Mouse (Mus musculus) midbrain, embryonic 12.5 days (tissue): Measurements from ENCODE around the gene B3gnt6. TPM values are rescaled to one million over a fixed set of nuclear protein-coding genes. Genes with fewer than 3 reads are reported as not detected.
"Not testable (repeated sequence)": the region's sequence is repeated elsewhere in the genome, so short reads cannot be mapped to it uniquely, and the experiment has no call there.

ENCODE experiments used
- ATAC-seq: fragments of 200-750 bp; cut with Nextera tagmentation; 2 replicates; pipeline ENCODE4 v1.8.0; 2017; ENCODE audit warnings: low read depth, moderate TSS enrichment, moderate library complexity; ENCODE audit not compliant: low FRiP score
- H3K27ac ChIP-seq: fragments of 300-500 bp; sonication (generic); replicated peaks from 2 replicates; pipeline ENCODE4 v1.5.1; 2016; ENCODE audit warnings: mild to moderate bottlenecking
- H3K27me3 ChIP-seq: fragments of 300-500 bp; sonication (generic); 2 replicates; pipeline ENCODE4 v1.6.1; 2016; ENCODE audit warnings: mild to moderate bottlenecking
- H3K36me3 ChIP-seq: fragments of 300-500 bp; sonication (generic); 2 replicates; pipeline ENCODE4 v1.6.1; 2016
- H3K4me1 ChIP-seq: fragments of 300-500 bp; sonication (generic); 2 replicates; pipeline ENCODE4 v1.6.1; 2016
- H3K4me2 ChIP-seq: fragments of 300-500 bp; sonication (generic); replicated peaks from 2 replicates; pipeline ENCODE4 v1.6.1; 2016; ENCODE audit warnings: mild to moderate bottlenecking, moderate library complexity
- H3K4me3 ChIP-seq: fragments of 300-500 bp; sonication (generic); 2 replicates; pipeline ENCODE4 v1.5.1; 2016; ENCODE audit warnings: mild to moderate bottlenecking
- H3K9ac ChIP-seq: fragments of 300-500 bp; sonication (generic); replicated peaks from 2 replicates; pipeline ENCODE4 v1.6.1; 2016; ENCODE audit warnings: mild to moderate bottlenecking, moderate library complexity
- H3K9me3 ChIP-seq: fragments of 300-500 bp; sonication (generic); 2 replicates; pipeline ENCODE4 v1.6.1; 2016; ENCODE audit warnings: mild to moderate bottlenecking
- WGBS: fragments of 180-500 bp; shearing (Covaris S2); methylation state at CpG from one replicate; pipeline ENCODE4 v1.1.7; 2016; 5-methylcytosine and 5-hydroxymethylcytosine counted together
- polyA plus RNA-seq: library from polyadenylated mRNA; unstranded; fragments of >200 nt; fragmentation: Nextera tagmentation; extraction: Ambion mirVana; gene quantifications from 2 replicates; pipeline ENCODE4 v1.2.1, GENCODE M21; 2016

The B3gnt6 gene
- polyA plus RNA-seq, 1 experiment from 2014 or later, result not detected

DNA sequence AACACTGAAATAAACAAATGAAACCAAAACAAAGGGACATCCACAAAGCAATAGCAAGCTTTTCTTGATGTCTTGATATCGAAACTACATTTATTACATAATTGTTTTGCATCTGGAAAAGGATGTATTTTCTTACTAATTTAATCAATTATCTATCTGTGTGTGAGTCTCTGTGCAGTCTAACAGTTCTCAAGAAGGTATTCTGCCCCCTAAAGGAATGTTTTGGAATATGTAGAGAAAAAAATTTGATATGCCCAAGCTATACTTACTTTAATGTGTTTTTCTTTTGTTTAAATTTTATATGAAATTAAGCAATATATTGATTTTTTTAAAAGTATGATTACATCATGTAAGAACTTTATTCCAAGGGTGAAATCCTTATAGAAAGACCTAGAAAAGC, 8.7 kb downstream of the B3gnt6 start:
- peaks cover 33% of the 10 kb centered on the region for H3K4me1 ChIP-seq
- H3K9ac ChIP-seq, result no peak overlapping the region
- 91% methylated on average over 1 of the region's 1 CpGs for WGBS
- peaks cover 69% of the 10 kb centered on the region for H3K27me3 ChIP-seq
- no peak for ATAC-seq
- no peak overlapping the region for H3K4me3 ChIP-seq
- H3K4me2 ChIP-seq, result no peak overlapping the region
- no peak overlapping the region for H3K27ac ChIP-seq
- no peaks in the 10 kb centered on the region for H3K9me3 ChIP-seq
- no peaks in the 10 kb centered on the region for H3K36me3 ChIP-seq

DNA sequence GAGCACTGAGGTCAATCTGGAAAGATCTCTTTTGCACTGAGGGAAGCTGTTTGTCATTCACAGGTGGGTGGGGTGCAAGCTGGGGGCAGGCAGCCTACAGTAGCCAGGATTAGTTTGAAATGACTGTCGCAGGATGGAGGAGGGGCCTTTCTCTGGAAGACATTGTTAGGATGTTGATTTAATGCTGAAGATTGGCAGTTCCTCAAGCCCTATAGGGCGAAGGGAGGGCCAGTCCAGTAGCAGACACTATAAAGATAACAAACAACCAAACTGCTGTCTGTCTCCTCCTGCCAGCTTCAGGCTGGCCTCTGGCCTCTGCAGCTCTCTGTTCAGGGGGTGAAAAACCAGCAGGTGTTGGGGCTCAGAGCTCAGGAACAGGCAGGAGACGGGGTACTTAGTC, 9.5 kb downstream of the B3gnt6 start:
- H3K9me3 ChIP-seq, result no peaks in the 10 kb centered on the region
- H3K36me3 ChIP-seq, result no peaks in the 10 kb centered on the region
- no peak overlapping the region for H3K4me3 ChIP-seq
- no peak overlapping the region for H3K9ac ChIP-seq
- no peak overlapping the region for H3K27ac ChIP-seq
- peaks cover 33% of the 10 kb centered on the region for H3K4me1 ChIP-seq
- ATAC-seq, result no peak
- peaks cover 67% of the 10 kb centered on the region for H3K27me3 ChIP-seq
- no peak overlapping the region for H3K4me2 ChIP-seq
- 57% methylated on average over 3 of the region's 3 CpGs for WGBS

DNA sequence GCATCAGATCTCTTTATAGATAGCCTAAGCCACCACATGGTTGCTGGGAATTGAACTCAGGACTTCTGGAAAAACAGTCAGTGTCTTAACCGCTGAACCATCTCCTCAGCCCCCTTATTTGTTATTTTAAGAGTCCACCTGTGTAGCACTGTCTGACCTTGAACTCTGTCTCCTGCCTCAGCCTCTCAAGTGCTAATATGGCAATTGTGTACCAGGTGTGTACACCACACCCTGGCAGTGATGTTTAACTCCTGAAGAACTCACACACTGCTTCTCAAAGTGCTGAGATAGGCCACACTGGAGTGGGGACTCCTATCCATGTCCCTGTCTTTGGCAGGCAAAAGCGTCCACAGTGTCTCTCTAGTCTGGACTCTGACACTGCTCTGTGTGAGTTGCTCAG, 10.6 kb downstream of the B3gnt6 start:
- 92% methylated on average over 2 of the region's 2 CpGs for WGBS
- no peak overlapping the region for H3K4me3 ChIP-seq
- H3K36me3 ChIP-seq, result no peaks in the 10 kb centered on the region
- no peak for ATAC-seq
- H3K27ac ChIP-seq, result no peak overlapping the region
- no peak overlapping the region for H3K9ac ChIP-seq
- H3K9me3 ChIP-seq, result no peaks in the 10 kb centered on the region
- H3K4me2 ChIP-seq, result no peak overlapping the region
- H3K27me3 ChIP-seq, result peaks cover 65% of the 10 kb centered on the region
- H3K4me1 ChIP-seq, result peaks cover 23% of the 10 kb centered on the region

DNA sequence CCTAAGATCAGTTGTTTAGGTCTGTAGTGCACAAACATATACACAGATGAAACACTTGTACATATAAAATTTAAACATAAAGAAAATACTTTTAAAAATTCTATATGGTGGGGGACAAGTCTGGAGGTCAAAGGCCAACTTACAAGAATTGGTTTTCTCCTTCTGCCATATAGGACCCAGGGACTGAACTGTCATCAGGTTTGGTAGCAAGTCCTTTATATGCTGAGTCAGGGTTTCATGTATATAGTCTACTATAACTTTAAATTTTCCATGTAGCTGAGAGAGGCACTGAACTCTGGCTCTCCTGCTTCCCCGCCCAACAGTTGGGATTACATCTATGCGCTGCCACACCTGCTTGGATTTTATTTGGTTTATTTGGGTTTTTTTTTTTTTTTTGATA, 11.0 kb downstream of the B3gnt6 start:
- no peaks in the 10 kb centered on the region for H3K36me3 ChIP-seq
- no peak overlapping the region for H3K4me2 ChIP-seq
- H3K4me1 ChIP-seq, result peaks cover 19% of the 10 kb centered on the region
- H3K9me3 ChIP-seq, result no peaks in the 10 kb centered on the region
- H3K27me3 ChIP-seq, result peaks cover 63% of the 10 kb centered on the region
- no peak overlapping the region for H3K27ac ChIP-seq
- H3K4me3 ChIP-seq, result no peak overlapping the region
- H3K9ac ChIP-seq, result no peak overlapping the region
- no peak for ATAC-seq
- WGBS, result 94% methylated on average over 2 of the region's 2 CpGs

DNA sequence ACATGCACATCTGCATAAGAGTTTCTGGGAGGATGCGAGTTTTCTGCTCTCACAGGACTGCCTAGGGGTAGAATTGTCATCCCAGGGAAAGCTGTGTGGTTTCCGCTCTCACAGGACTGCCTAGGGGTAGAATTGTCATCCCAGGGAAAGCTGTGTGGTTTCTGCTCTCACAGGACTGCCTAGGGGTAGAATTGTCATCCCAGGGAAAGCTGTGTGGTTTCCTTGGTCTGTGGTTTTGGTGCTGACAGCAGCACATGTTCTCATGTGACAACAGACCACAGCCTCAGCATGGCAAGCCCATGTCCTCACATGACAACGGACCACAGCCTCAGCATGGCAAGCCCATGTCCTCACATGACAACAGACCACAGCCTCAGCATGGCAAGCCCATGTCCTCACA, 11.9 kb downstream of the B3gnt6 start:
- not testable (repeated sequence) for H3K9me3 ChIP-seq, H3K4me2 ChIP-seq, H3K36me3 ChIP-seq, H3K4me3 ChIP-seq, ATAC-seq, H3K9ac ChIP-seq
- WGBS, result 72% methylated on average over 3 of the region's 3 CpGs
- peaks cover 18% of the 10 kb centered on the region for H3K4me1 ChIP-seq
- peak overlapping the region; percentile 64 for H3K27ac ChIP-seq
- H3K27me3 ChIP-seq, result peaks cover 63% of the 10 kb centered on the region

DNA sequence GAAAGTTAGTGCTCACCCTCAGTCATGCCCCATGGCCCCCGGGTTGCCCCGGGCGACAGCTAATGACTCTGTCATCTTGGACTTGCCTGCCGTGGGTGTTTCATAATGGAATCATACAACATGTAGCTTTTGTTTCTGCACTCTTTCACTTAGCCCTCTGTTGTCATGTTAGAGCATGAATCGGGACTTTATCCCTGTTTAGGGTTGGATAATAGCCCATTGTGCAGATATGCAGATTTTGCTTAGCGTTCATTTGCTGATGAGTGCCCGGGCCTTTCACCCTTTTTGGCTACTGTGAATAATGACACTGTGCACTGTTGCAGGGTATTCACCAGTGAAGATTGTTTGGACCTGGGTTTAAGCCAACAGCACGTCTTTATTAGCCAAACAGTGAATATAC, 12.6 kb downstream of the B3gnt6 start:
- Histone ChIP-seq H3K36me3 (no peaks in the 10 kb centered on the region), H3K4me2 (no peak overlapping the region), H3K4me3 (no peak overlapping the region), H3K9me3 (no peaks in the 10 kb centered on the region), H3K9ac (no peak overlapping the region), H3K4me1 (peaks cover 18% of the 10 kb centered on the region), H3K27ac (0 out of 2 replicates have a peak overlapping the region, but pooled peaks have one; percentile 64), H3K27me3 (peaks cover 60% of the 10 kb centered on the region)
- 34% methylated on average over 8 of the region's 8 CpGs for WGBS
- peak; percentile 93 for ATAC-seq

DNA sequence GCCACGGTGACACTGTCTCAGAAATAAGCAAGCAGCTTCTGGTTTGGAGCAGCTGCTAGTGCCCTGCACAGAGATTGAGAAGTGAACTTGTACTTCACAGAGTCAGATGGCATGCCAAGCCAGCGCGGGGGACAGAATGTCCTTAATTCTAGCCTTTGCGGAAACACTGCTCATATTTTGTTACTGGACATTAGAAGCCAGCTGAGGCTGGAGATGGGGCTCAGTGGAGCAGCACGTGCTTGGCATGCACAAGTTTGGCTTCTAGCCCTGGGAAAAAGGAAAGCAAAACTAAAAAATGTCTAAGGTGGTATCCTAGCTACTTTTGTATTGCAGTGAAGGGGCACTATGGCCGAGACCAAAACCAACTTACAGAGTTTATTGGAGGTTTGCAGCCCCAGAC, 14.0 kb downstream of the B3gnt6 start:
- WGBS, result 76% methylated on average over 6 of the region's 6 CpGs
- ATAC-seq, result no peak
- H3K36me3 ChIP-seq, result no peaks in the 10 kb centered on the region
- H3K4me2 ChIP-seq, result no peak overlapping the region
- no peak overlapping the region for H3K9ac ChIP-seq
- H3K4me1 ChIP-seq, result peaks cover 18% of the 10 kb centered on the region
- no peak overlapping the region for H3K4me3 ChIP-seq
- no peaks in the 10 kb centered on the region for H3K9me3 ChIP-seq
- peaks cover 60% of the 10 kb centered on the region for H3K27me3 ChIP-seq
- H3K27ac ChIP-seq, result 0 out of 2 replicates have a peak overlapping the region, but pooled peaks have one; percentile 26

DNA sequence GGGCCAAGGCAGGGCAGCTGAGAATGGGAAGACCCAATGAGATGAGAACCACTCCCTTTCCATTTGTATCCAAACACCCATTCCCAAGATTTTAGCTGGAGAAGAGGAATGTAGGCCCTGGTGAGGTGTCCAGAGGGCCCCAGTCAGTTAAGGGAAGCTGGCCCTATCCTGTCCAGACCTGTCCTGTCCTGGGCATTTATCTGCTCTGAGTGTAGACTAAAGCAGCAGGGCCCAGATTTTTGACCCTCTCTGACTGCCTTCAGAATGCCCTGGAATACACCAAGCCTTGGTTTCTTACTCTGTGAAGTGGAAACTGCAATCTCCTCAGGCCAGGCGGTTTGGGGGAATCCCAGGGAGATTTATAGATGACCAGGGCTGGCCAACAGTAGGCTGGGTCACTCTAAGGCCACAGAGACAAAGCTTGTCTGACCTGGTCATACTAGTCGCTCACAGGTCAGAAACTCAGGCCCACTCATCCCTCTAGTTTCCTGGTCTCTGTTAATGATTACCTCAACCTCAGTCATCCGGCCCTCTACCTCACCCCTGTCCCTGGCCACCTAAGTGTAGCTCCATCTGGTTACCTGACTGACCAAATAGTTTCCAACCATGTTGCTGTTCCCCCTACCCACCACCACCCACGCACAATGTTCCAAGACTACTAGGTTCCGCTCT, 20.6 kb downstream of the B3gnt6 start:
- H3K4me2 ChIP-seq, result peak overlapping the region; percentile 82
- no peaks in the 10 kb centered on the region for H3K36me3 ChIP-seq
- ATAC-seq, result peak; percentile 35
- no peaks in the 10 kb centered on the region for H3K9me3 ChIP-seq
- H3K9ac ChIP-seq, result peak overlapping the region; percentile 68; the same call in 1 of the 2 replicates
- H3K27me3 ChIP-seq, result peaks cover 57% of the 10 kb centered on the region
- peak overlapping the region; percentile 79 for H3K4me3 ChIP-seq
- H3K4me1 ChIP-seq, result peaks cover 5% of the 10 kb centered on the region; the same call in 1 of the 2 replicates
- no peak overlapping the region for H3K27ac ChIP-seq
- WGBS, result 95% methylated on average over 5 of the region's 5 CpGs

DNA sequence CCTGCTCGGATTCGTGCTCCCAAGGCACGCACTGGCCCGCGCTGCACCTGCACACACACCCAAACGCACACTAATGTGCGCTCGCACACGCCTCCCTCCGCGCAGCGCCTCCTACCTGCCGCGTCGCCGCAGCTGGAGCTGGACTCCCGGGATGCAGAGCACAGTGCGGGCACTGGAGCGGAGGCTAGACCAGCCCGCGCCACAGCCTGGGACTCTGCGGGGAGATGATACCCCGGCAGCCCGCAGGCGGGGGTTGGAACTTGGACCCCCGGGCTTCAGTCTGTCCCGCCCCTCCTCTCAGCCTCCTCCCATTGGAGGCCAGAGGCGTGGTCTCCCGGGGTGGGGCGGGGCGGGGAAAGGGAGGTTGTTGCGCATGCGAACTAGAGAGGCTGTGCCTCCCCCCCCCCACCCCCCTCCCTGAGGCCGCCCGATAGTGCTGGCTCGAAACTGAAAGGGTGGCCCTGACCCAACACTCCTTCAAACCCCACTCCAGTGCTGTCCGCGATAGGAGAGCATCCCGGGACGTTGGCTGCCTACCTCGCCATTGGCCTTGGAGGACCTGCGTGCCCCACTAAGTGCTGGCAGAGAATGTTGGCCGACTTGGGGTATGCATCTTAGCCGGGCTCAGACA, 21.2 kb downstream of the B3gnt6 start, which contains the start of gene Capn5:
Capn5 (minus strand) TSS at position 346 of the 631 bp plus-strand sequence.
- H3K36me3 ChIP-seq, result no peaks in the 10 kb centered on the region
- no peak within 1 kb of the TSS for H3K27ac ChIP-seq
- peak within 1 kb of the TSS; percentile 82 for H3K4me2 ChIP-seq
- peak within 1 kb of the TSS; percentile 68 for H3K9ac ChIP-seq
- no peaks in the 10 kb centered on the region for H3K9me3 ChIP-seq
- peaks cover 5% of the 10 kb centered on the region; the same call in 1 of the 2 replicates for H3K4me1 ChIP-seq
- under 1% methylated on average over 43 of the region's 44 CpGs for WGBS
- ATAC-seq, result peak; percentile 79
- H3K4me3 ChIP-seq, result peak within 1 kb of the TSS; percentile 79
- H3K27me3 ChIP-seq, result peaks cover 53% of the 10 kb centered on the region

DNA sequence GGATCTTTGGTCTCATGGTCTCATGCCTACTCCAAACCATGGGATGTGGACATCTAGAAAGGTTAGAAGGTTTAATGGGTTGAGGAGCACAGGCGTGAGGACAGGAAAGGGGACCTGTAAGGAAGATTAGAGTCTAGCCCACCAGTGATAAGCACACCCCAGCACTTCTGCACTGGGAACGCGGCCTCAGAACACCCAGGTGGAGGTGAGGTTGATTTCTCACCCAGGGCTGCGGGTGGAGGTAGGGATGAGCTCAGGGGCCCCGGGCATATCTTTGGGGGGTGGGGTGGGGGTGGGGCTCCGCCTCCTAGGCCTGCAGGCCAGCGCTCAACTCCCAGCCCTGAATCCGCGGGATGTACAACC, 21.7 kb downstream of the B3gnt6 start:
- 6% methylated on average over 8 of the region's 9 CpGs for WGBS
- peak overlapping the region; percentile 82 for H3K4me2 ChIP-seq
- peaks cover 49% of the 10 kb centered on the region for H3K27me3 ChIP-seq
- H3K36me3 ChIP-seq, result no peaks in the 10 kb centered on the region
- H3K9me3 ChIP-seq, result no peaks in the 10 kb centered on the region
- peaks cover 5% of the 10 kb centered on the region; the same call in 1 of the 2 replicates for H3K4me1 ChIP-seq
- peak; percentile 46; the same call in 1 of the 2 replicates for ATAC-seq
- H3K9ac ChIP-seq, result peak overlapping the region; percentile 68
- peak overlapping the region; percentile 79 for H3K4me3 ChIP-seq
- H3K27ac ChIP-seq, result no peak overlapping the region

DNA sequence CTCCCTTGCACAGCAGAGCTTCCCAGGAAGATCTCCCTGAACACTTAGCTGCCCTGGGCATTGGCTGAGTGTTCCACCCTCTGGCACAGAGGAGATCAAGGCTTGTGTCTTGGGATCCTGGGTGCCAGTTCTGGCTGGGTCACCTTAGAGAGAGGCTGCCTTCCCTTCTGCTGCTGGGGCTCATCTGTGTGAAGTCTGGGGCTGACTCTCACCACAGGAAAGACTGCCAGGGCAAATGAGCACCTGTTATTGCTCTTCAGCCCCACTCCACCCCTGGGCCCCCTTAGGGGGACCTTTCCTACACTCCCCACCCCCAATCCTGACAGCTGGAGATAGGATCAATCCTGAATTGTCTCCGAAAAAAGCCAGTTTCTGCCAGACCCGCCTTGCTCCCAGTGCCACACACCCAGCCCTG, 22.2 kb downstream of the B3gnt6 start:
- no peak overlapping the region for H3K27ac ChIP-seq
- H3K27me3 ChIP-seq, result peaks cover 50% of the 10 kb centered on the region
- peak; percentile 9; the same call in 1 of the 2 replicates for ATAC-seq
- no peaks in the 10 kb centered on the region for H3K9me3 ChIP-seq
- H3K9ac ChIP-seq, result peak overlapping the region; percentile 68; the same call in 1 of the 2 replicates
- H3K4me3 ChIP-seq, result peak overlapping the region; percentile 79; the same call in 1 of the 2 replicates
- peak overlapping the region; percentile 82 for H3K4me2 ChIP-seq
- peaks cover 5% of the 10 kb centered on the region; the same call in 1 of the 2 replicates for H3K4me1 ChIP-seq
- H3K36me3 ChIP-seq, result no peaks in the 10 kb centered on the region
- WGBS, result 55% methylated on average over 2 of the region's 2 CpGs

DNA sequence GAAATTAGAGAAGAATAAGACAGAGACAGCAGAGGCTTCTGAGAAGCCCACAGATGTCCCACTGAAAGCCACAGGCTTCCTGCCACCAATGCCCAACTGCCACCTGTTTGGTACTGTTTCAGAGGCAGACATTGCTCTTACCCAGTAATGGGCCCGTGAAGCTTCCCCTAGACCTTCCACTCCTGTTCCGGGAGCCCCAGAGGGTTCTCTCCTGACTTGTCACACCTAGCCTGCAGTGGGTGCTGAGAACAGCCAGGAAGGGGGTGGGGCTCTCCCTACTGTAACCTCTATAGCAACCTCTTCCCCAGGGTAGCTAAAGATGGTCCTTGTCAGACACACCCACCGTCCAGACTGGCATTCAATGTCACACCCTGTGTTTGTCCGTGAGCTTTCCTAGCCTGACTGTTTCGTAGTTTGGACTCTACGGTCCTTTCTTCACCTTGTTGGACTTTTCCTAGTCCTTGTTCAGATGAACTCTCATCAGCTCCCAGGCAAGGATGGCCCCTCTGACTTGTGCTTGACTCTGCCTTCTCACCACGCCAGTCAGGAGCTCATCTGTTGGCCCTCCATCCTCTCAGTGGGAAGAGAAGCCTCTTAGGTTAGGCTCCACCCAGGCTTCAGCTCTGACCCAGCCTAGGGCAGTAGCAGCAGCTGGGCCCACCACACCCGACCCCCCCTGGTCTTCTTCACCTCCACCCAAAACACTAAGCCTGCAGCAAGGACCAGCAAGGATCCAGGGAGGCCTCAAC, 22.8 kb downstream of the B3gnt6 start:
- Histone ChIP-seq H3K9ac (no peak overlapping the region), H3K4me1 (peaks cover 7% of the 10 kb centered on the region; the same call in 1 of the 2 replicates), H3K36me3 (no peaks in the 10 kb centered on the region), H3K27ac (no peak overlapping the region), H3K27me3 (peaks cover 45% of the 10 kb centered on the region), H3K4me3 (no peak overlapping the region), H3K4me2 (peak overlapping the region; percentile 82), H3K9me3 (no peaks in the 10 kb centered on the region)
- ATAC-seq, result no peak
- 79% methylated on average over 8 of the region's 8 CpGs for WGBS
